Mouse (Mus musculus): ENCODE measurements around the gene Raver1. TPM values are rescaled to one million over a fixed set of nuclear protein-coding genes. Genes with fewer than 3 reads are reported as not detected.

The Raver1 gene
- polyA plus RNA-seq, 1 experiment from 2014 or later = 76.1 TPM

DNA sequence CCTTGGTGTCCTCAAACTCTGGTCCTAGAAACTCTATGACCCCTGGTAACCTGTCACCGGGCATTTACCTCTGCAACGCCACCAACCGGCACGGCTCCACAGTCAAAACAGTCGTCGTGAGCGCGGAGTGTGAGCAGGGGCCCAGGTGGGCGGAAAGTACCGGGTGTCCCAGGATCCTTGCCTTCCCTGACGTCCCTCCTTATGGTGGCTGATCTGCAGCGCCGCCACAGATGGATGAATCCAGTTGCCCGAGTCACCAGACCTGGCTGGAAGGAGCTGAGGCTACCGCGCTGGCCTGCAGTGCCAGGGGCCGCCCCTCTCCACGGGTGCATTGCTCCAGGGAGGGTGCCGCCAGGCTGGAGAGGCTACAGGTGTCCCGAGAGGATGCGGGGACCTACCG is 55.1 kb downstream of the Raver1 start:
- WGBS = 2% methylated on average over 22 of the region's 22 CpGs
- H3K27me3 ChIP-seq (ENCODE audit: control insufficient read depth, insufficient read depth, low read length) = peaks cover 83% of the 10 kb centered on the region
- H3K27ac ChIP-seq (ENCODE audit: low read depth, low read length) = no peak overlapping the region
- no peak overlapping the region for H3K4me3 ChIP-seq (ENCODE audit: low read depth, low read length)
- peaks cover 24% of the 10 kb centered on the region for H3K4me1 ChIP-seq (ENCODE audit: control insufficient read depth, insufficient read depth, low read length)
- H3K9me3 ChIP-seq (ENCODE audit: control insufficient read depth, low read length) = no peaks in the 10 kb centered on the region
- no peak overlapping the region for H3K4me2 ChIP-seq
- DNase-seq (ENCODE audit: low spot score, missing footprints) (peak; percentile 87), ATAC-seq (ENCODE audit: low FRiP score) (no peak)
- H3K36me3 ChIP-seq (ENCODE audit: control insufficient read depth, insufficient read depth, low read length) = no peaks in the 10 kb centered on the region
- H3K9ac ChIP-seq (ENCODE audit: low read length) = no peak overlapping the region

DNA sequence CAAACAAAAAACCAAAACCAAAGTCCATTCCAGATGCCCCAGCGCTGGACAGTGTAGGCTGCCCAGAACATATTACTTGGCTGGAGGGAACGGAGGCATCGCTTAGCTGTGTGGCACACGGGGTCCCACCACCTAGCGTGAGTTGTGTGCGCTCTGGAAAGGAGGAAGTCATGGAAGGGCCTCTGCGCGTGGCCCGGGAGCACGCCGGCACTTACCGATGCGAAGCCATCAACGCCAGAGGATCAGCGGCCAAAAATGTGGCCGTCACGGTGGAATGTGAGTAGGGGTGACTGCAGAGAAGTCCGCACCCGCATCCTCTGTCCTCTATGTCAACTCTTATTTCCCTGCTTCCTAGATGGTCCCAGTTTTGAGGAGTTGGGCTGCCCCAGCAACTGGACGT is 55.6 kb downstream of the Raver1 start:
- Histone ChIP-seq H3K9me3 (ENCODE audit: control insufficient read depth, low read length) (no peaks in the 10 kb centered on the region), H3K9ac (ENCODE audit: low read length) (no peak overlapping the region), H3K4me1 (ENCODE audit: control insufficient read depth, insufficient read depth, low read length) (peaks cover 25% of the 10 kb centered on the region), H3K36me3 (ENCODE audit: control insufficient read depth, insufficient read depth, low read length) (no peaks in the 10 kb centered on the region), H3K4me3 (ENCODE audit: low read depth, low read length) (no peak overlapping the region), H3K27me3 (ENCODE audit: control insufficient read depth, insufficient read depth, low read length) (peaks cover 88% of the 10 kb centered on the region), H3K27ac (ENCODE audit: low read depth, low read length) (no peak overlapping the region), H3K4me2 (no peak overlapping the region)
- ATAC-seq (ENCODE audit: low FRiP score) (no peak), DNase-seq (ENCODE audit: low spot score, missing footprints) (peak; percentile 90)
- WGBS = 4% methylated on average over 20 of the region's 20 CpGs

DNA sequence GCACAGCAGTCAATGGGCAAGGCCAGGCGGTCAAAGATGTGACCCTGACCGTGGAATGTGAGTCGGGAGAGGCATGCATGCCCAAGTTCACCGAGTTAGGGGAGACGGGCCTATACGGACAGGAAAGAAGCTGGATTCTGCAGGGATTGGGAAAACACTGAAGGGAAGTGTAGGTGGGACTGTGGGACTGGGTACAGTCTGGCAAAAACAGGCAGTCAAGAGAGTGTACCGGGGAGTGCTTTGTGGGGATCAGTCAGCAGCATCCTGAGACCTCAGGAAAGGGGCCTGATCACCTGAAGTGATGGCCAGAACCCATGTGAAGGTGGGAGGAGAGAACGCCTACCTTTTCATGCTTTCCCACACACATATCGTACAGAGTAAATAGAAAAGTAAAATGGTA is 56.2 kb downstream of the Raver1 start:
- H3K4me1 ChIP-seq (ENCODE audit: control insufficient read depth, insufficient read depth, low read length) = peaks cover 30% of the 10 kb centered on the region
- peaks cover 93% of the 10 kb centered on the region for H3K27me3 ChIP-seq (ENCODE audit: control insufficient read depth, insufficient read depth, low read length)
- no peak overlapping the region for H3K4me2 ChIP-seq
- no peaks in the 10 kb centered on the region for H3K9me3 ChIP-seq (ENCODE audit: control insufficient read depth, low read length)
- DNase-seq (ENCODE audit: low spot score, missing footprints) (no peak), ATAC-seq (ENCODE audit: low FRiP score) (no peak)
- 16% methylated on average over 9 of the region's 9 CpGs for WGBS
- H3K4me3 ChIP-seq (ENCODE audit: low read depth, low read length) = no peak overlapping the region
- no peak overlapping the region for H3K27ac ChIP-seq (ENCODE audit: low read depth, low read length)
- no peak overlapping the region for H3K9ac ChIP-seq (ENCODE audit: low read length)
- no peaks in the 10 kb centered on the region for H3K36me3 ChIP-seq (ENCODE audit: control insufficient read depth, insufficient read depth, low read length)

DNA sequence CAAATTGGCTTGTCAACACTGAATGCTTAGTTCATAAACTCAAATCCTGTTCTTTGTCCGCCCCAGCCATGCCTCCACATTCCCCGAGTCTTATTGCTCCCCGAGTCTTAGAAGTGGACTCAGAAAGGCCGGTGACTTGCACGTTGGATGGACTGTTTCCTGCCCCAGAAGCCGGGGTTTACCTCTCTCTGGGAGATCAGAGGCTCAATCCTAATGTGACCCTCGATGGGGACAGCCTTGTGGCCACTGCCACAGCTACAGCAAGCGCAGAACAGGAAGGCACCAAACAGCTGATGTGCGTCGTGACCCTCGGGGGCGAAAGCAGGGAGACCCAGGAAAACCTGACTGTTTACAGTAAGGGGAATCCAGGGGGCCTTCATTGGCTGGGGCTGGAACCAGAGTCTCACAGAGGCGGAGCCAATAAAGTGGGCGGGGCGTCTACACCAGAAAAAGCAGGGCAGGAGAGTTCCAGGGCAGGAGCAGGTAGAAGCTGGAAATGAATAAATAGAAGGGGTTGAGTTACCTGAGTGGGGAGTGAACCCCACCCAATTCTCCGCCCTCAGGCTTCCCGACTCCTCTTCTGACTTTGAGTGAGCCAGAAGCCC is 57.2 kb downstream of the Raver1 start:
- peaks cover 32% of the 10 kb centered on the region for H3K4me1 ChIP-seq (ENCODE audit: control insufficient read depth, insufficient read depth, low read length)
- peak; percentile 89 for DNase-seq (ENCODE audit: low spot score, missing footprints)

DNA sequence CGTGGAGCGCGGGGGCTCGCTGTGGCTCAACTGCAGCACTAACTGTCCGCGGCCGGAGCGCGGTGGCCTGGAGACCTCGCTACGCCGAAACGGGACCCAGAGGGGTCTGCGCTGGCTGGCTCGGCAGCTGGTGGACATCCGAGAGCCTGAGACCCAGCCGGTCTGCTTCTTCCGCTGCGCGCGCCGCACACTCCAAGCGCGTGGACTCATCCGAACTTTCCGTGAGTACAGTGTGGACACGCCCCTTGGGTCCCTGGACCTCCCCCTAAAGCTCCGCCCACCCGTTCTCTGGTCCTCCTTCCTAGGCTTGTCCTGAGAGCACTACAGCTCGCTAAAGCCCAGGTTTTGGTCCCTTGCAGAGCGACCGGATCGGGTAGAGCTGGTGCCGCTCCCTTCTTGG is 58.7 kb downstream of the Raver1 start:
- no peak overlapping the region for H3K9ac ChIP-seq (ENCODE audit: low read length)
- WGBS = under 1% methylated on average over 34 of the region's 34 CpGs
- ATAC-seq (ENCODE audit: low FRiP score) = peak; percentile 31; the same call in 1 of the 2 replicates

More for the DNA sequence above, 57.2 kb downstream of the Raver1 start:
- no peak for ATAC-seq (ENCODE audit: low FRiP score)
- H3K9ac ChIP-seq (ENCODE audit: low read length) = no peak overlapping the region
- H3K36me3 ChIP-seq (ENCODE audit: control insufficient read depth, insufficient read depth, low read length) = no peaks in the 10 kb centered on the region
- no peak overlapping the region for H3K4me3 ChIP-seq (ENCODE audit: low read depth, low read length)
- WGBS = 3% methylated on average over 17 of the region's 17 CpGs
- H3K27ac ChIP-seq (ENCODE audit: low read depth, low read length) = no peak overlapping the region
- no peak overlapping the region for H3K4me2 ChIP-seq
- peaks cover 96% of the 10 kb centered on the region for H3K27me3 ChIP-seq (ENCODE audit: control insufficient read depth, insufficient read depth, low read length)
- H3K9me3 ChIP-seq (ENCODE audit: control insufficient read depth, low read length) = no peaks in the 10 kb centered on the region

DNA sequence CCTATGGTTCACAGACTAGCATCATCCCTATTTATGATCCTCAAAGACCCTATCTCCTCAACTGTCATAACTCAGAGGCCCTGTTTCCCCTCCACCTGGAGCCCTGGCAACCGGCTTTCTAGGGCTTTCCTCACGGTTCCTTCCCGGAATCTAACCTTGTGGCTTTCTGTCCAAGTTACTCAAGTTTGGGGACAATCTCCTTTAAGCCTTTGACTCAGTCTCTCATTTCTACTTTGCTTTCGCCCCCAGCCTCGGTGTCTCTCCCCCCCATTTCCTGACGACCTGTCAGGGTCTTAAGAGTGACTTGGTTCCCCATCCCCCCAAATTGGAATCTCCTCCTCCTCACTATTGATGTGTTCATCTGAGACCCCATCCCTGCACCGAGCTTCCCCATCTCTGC is 59.3 kb downstream of the Raver1 start:
- Histone ChIP-seq H3K9me3 (ENCODE audit: control insufficient read depth, low read length) (no peaks in the 10 kb centered on the region), H3K36me3 (ENCODE audit: control insufficient read depth, insufficient read depth, low read length) (no peaks in the 10 kb centered on the region), H3K4me3 (ENCODE audit: low read depth, low read length) (peak overlapping the region; percentile 39), H3K9ac (ENCODE audit: low read length) (no peak overlapping the region), H3K4me1 (ENCODE audit: control insufficient read depth, insufficient read depth, low read length) (peaks cover 33% of the 10 kb centered on the region), H3K4me2 (peak overlapping the region; percentile 83; the same call in 1 of the 2 replicates), H3K27me3 (ENCODE audit: control insufficient read depth, insufficient read depth, low read length) (peaks cover 94% of the 10 kb centered on the region), H3K27ac (ENCODE audit: low read depth, low read length) (no peak overlapping the region)
- 4% methylated on average over 7 of the region's 7 CpGs for WGBS
- ATAC-seq (ENCODE audit: low FRiP score) = no peak
- DNase-seq (ENCODE audit: low spot score, missing footprints) = peak; percentile 93

More for the DNA sequence above, 58.7 kb downstream of the Raver1 start:
- DNase-seq (ENCODE audit: low spot score, missing footprints) = peak; percentile 97
- H3K27ac ChIP-seq (ENCODE audit: low read depth, low read length) = no peak overlapping the region
- peak overlapping the region; percentile 35 for H3K4me3 ChIP-seq (ENCODE audit: low read depth, low read length)
- H3K4me2 ChIP-seq = peak overlapping the region; percentile 53
- H3K27me3 ChIP-seq (ENCODE audit: control insufficient read depth, insufficient read depth, low read length) = peaks cover 98% of the 10 kb centered on the region
- H3K9me3 ChIP-seq (ENCODE audit: control insufficient read depth, low read length) = no peaks in the 10 kb centered on the region
- H3K4me1 ChIP-seq (ENCODE audit: control insufficient read depth, insufficient read depth, low read length) = peaks cover 35% of the 10 kb centered on the region
- no peaks in the 10 kb centered on the region for H3K36me3 ChIP-seq (ENCODE audit: control insufficient read depth, insufficient read depth, low read length)

DNA sequence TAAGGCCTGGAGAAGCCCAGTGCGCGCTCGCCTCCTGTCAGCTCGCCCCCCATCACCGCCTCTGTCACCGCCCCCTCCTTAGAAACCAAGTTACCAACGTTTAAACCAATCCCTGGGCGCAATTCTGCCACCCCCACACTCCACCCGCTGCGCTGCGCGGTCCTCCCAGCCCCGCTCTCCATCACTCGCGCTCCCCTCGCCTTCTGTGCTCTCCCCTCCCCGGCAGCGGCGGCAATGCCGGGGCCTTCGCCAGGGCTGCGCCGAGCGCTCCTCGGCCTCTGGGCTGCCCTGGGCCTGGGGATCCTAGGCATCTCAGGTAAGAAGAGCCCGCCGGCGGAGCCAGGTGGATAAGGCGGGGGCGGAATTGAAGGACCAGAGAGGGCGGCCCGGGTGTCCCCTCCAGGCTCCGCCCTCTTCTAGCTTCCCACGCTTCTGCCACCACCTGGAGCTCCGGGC is 59.9 kb downstream of the Raver1 start, which contains the start of gene Icam5:
TSS of gene Icam5 (plus strand) at position 178 of the 456 bp plus-strand sequence.
- under 1% methylated on average over 35 of the region's 35 CpGs for WGBS
- Histone ChIP-seq H3K36me3 (ENCODE audit: control insufficient read depth, insufficient read depth, low read length) (no peaks in the 10 kb centered on the region), H3K4me2 (peak within 1 kb of the TSS; percentile 83), H3K9me3 (ENCODE audit: control insufficient read depth, low read length) (no peaks in the 10 kb centered on the region), H3K4me1 (ENCODE audit: control insufficient read depth, insufficient read depth, low read length) (peaks cover 28% of the 10 kb centered on the region), H3K27ac (ENCODE audit: low read depth, low read length) (no peak within 1 kb of the TSS), H3K4me3 (ENCODE audit: low read depth, low read length) (peak within 1 kb of the TSS; percentile 39), H3K9ac (ENCODE audit: low read length) (0 out of 2 replicates have a peak within 1 kb of the TSS, but pooled peaks have one; percentile 16), H3K27me3 (ENCODE audit: control insufficient read depth, insufficient read depth, low read length) (peaks cover 88% of the 10 kb centered on the region)
- DNase-seq (ENCODE audit: low spot score, missing footprints) = peak; percentile 90
- ATAC-seq (ENCODE audit: low FRiP score) = peak; percentile 17

DNA sequence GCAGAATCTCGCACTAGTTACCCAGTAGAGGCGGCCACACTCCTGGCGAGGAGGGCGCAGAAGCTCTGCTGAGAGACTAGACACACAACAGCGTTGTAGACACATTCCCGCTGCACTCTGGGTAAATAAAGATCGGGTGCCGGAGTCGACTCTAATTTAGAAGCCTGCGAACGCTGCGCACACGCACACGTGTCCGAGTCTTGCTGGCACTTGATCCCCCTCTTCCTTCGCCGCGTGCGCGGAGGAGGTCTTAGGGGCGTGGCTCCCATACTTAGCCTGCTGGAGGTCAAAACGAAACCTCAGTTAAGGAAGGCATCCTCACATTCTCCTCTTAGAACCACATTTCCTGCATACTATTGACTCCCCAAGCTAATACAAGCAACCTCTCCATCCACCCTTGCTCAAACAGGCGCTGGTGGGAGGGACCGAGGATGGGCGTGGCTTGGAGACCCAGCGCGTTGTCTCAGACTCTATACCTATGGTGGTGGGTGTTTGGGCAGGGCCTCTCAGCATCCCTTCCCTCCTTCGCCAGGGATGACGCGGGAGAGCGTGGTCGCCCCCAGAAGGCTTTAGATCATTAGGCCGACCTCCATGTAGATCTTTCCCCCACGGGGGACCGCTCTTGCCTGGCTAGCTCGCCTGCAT is 60.4 kb downstream of the Raver1 start:
- H3K9me3 ChIP-seq (ENCODE audit: control insufficient read depth, low read length) = no peaks in the 10 kb centered on the region
- peak overlapping the region; percentile 39 for H3K4me3 ChIP-seq (ENCODE audit: low read depth, low read length)
- no peak overlapping the region for H3K27ac ChIP-seq (ENCODE audit: low read depth, low read length)
- WGBS = under 1% methylated on average over 36 of the region's 36 CpGs
- DNase-seq (ENCODE audit: low spot score, missing footprints) (peak; percentile 95), ATAC-seq (ENCODE audit: low FRiP score) (peak; percentile 54)
- peaks cover 83% of the 10 kb centered on the region for H3K27me3 ChIP-seq (ENCODE audit: control insufficient read depth, insufficient read depth, low read length)
- H3K9ac ChIP-seq (ENCODE audit: low read length) = no peak overlapping the region
- H3K4me2 ChIP-seq = peak overlapping the region; percentile 83
- H3K4me1 ChIP-seq (ENCODE audit: control insufficient read depth, insufficient read depth, low read length) = peaks cover 28% of the 10 kb centered on the region
- no peaks in the 10 kb centered on the region for H3K36me3 ChIP-seq (ENCODE audit: control insufficient read depth, insufficient read depth, low read length)

DNA sequence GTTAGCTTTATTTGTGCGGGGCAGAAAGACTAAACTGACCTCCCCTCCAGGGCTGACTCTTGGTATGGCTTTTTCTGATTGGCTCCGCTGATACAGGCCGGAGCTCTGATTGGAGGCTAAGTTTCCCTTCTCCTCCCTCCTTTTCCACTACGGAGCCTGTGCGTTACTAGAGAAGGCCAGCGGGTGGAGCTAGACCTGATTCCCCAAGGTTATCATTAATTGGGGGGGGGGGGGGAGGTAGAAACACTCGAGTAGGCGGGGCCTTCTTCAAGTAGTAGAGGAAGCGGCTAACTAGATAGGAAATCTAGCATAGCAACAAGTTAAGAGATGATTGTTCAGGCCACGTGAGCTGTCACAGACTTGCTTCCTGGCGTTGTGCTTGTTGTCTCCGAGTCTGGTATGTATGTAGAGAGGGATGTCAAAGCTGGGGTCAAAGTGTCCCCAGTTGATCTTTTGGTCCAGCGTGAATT is 61.0 kb downstream of the Raver1 start:
- peak overlapping the region; percentile 83 for H3K4me2 ChIP-seq
- ATAC-seq (ENCODE audit: low FRiP score) = peak; percentile 56
- WGBS = under 1% methylated on average over 13 of the region's 13 CpGs
- peak; percentile 94 for DNase-seq (ENCODE audit: low spot score, missing footprints)
- H3K27me3 ChIP-seq (ENCODE audit: control insufficient read depth, insufficient read depth, low read length) = peaks cover 77% of the 10 kb centered on the region
- no peaks in the 10 kb centered on the region for H3K9me3 ChIP-seq (ENCODE audit: control insufficient read depth, low read length)
- H3K36me3 ChIP-seq (ENCODE audit: control insufficient read depth, insufficient read depth, low read length) = no peaks in the 10 kb centered on the region
- no peak overlapping the region for H3K27ac ChIP-seq (ENCODE audit: low read depth, low read length)
- H3K4me1 ChIP-seq (ENCODE audit: control insufficient read depth, insufficient read depth, low read length) = peaks cover 28% of the 10 kb centered on the region
- peak overlapping the region; percentile 39 for H3K4me3 ChIP-seq (ENCODE audit: low read depth, low read length)
- no peak overlapping the region for H3K9ac ChIP-seq (ENCODE audit: low read length)

Data from midbrain, embryonic 11.5 days (tissue).